Mouse (Mus musculus) limb, embryonic 12.5 days (tissue): ENCODE results near the gene Ctbp1. TPM values are rescaled to one million over a fixed set of nuclear protein-coding genes. Genes with fewer than 3 reads are reported as not detected.

Source experiments
- ATAC-seq: fragments of 200-750 bp; cut with Nextera tagmentation; 2 replicates; pipeline ENCODE4 v1.8.0; 2017; ENCODE audit warnings: low read depth, moderate TSS enrichment; ENCODE audit not compliant: insufficient number of reproducible peaks, insufficient read depth, low FRiP score, low TSS enrichment
- H3K27ac ChIP-seq: fragments of 300-500 bp; sonication (generic); 2 replicates; pipeline ENCODE4 v1.5.1; 2016; ENCODE audit warnings: mild to moderate bottlenecking, moderate library complexity
- H3K27me3 ChIP-seq: fragments of 300-500 bp; sonication (generic); 2 replicates; pipeline ENCODE4 v1.6.1; 2016; ENCODE audit warnings: mild to moderate bottlenecking, moderate library complexity
- H3K36me3 ChIP-seq: fragments of 300-500 bp; sonication (generic); 2 replicates; pipeline ENCODE4 v1.6.1; 2016; ENCODE audit warnings: mild to moderate bottlenecking, moderate library complexity
- H3K4me1 ChIP-seq: fragments of 300-500 bp; sonication (generic); replicated peaks from 2 replicates; pipeline ENCODE4 v1.6.1; 2016
- H3K4me2 ChIP-seq: fragments of 300-500 bp; sonication (generic); 2 replicates; pipeline ENCODE4 v1.6.1; 2016; ENCODE audit warnings: mild to moderate bottlenecking, moderate library complexity
- H3K4me3 ChIP-seq: fragments of 300-500 bp; sonication (generic); replicated peaks from 2 replicates; pipeline ENCODE4 v1.5.1; 2016; ENCODE audit warnings: mild to moderate bottlenecking
- H3K9ac ChIP-seq: fragments of 300-500 bp; sonication (generic); replicated peaks from 2 replicates; pipeline ENCODE4 v1.6.1; 2016; ENCODE audit warnings: mild to moderate bottlenecking, moderate library complexity
- H3K9me3 ChIP-seq: fragments of 300-500 bp; sonication (generic); 2 replicates; pipeline ENCODE4 v1.6.1; 2016; ENCODE audit warnings: mild to moderate bottlenecking, moderate library complexity
- WGBS: fragments of 180-500 bp; shearing (Covaris S2); methylation state at CpG from one replicate; pipeline ENCODE4 v1.1.7; 2016; 5-methylcytosine and 5-hydroxymethylcytosine counted together
- polyA plus RNA-seq: library from polyadenylated mRNA; unstranded; fragments of >200 nt; fragmentation: Nextera tagmentation; extraction: Ambion mirVana; gene quantifications from 2 replicates; pipeline ENCODE4 v1.2.1, GENCODE M21; 2016

Ctbp1 gene
- polyA plus RNA-seq, 1 experiment from 2014 or later: 439 TPM

- Histone ChIP-seq H3K4me2 (peak overlapping the region; percentile 62), H3K27ac (no peak overlapping the region), H3K36me3 (peaks cover 18% of the 10 kb centered on the region; the same call in 1 of the 2 replicates), H3K4me1 (peaks cover 31% of the 10 kb centered on the region), H3K9me3 (no peaks in the 10 kb centered on the region), H3K9ac (no peak overlapping the region), H3K27me3 (no peaks in the 10 kb centered on the region), H3K4me3 (peak overlapping the region; percentile 78)
- no peak for ATAC-seq
- 20% methylated on average over 1 of the region's 1 CpGs for WGBS
Observed at GRCm38 (mm10) chr5:33275754-33276153, 960 bp upstream of the Ctbp1 start.

- H3K9ac ChIP-seq: peak overlapping the region; percentile 93
- WGBS: under 1% methylated on average over 90 of the region's 97 CpGs
- peak; percentile 59 for ATAC-seq
Observed at GRCm38 (mm10) chr5:33274085-33274952, 475 bp downstream of the Ctbp1 start.

GRCm38 (mm10) chr5:33273777-33274084, 1.1 kb downstream of the Ctbp1 start:
- H3K27ac ChIP-seq: peak overlapping the region; percentile 94; the same call in 1 of the 2 replicates
- WGBS: 16% methylated on average over 6 of the region's 6 CpGs

More at GRCm38 (mm10) chr5:33274085-33274952, 475 bp downstream of the Ctbp1 start:
- Histone ChIP-seq H3K36me3 (peaks cover 31% of the 10 kb centered on the region), H3K4me3 (peak overlapping the region; percentile 78), H3K27ac (peak overlapping the region; percentile 94), H3K4me1 (peaks cover 31% of the 10 kb centered on the region), H3K4me2 (peak overlapping the region; percentile 96), H3K27me3 (no peaks in the 10 kb centered on the region), H3K9me3 (no peaks in the 10 kb centered on the region)

GRCm38 (mm10) chr5:33272845-33273776, 1.7 kb downstream of the Ctbp1 start:
- H3K4me1 ChIP-seq: peaks cover 31% of the 10 kb centered on the region
- peak overlapping the region; percentile 78 for H3K4me3 ChIP-seq
- WGBS: 84% methylated on average over 7 of the region's 7 CpGs
- peak overlapping the region; percentile 96 for H3K4me2 ChIP-seq
- H3K9ac ChIP-seq: peak overlapping the region; percentile 93
- ATAC-seq: no peak
- H3K27ac ChIP-seq: no peak overlapping the region
- H3K27me3 ChIP-seq: no peaks in the 10 kb centered on the region
- H3K9me3 ChIP-seq: no peaks in the 10 kb centered on the region
- peaks cover 44% of the 10 kb centered on the region for H3K36me3 ChIP-seq

More at GRCm38 (mm10) chr5:33273777-33274084, 1.1 kb downstream of the Ctbp1 start:
- no peaks in the 10 kb centered on the region for H3K27me3 ChIP-seq
- peaks cover 37% of the 10 kb centered on the region for H3K36me3 ChIP-seq
- no peak for ATAC-seq
- peak overlapping the region; percentile 96 for H3K4me2 ChIP-seq
- no peaks in the 10 kb centered on the region for H3K9me3 ChIP-seq
- H3K9ac ChIP-seq: peak overlapping the region; percentile 93
- H3K4me1 ChIP-seq: peaks cover 31% of the 10 kb centered on the region
- peak overlapping the region; percentile 78 for H3K4me3 ChIP-seq

- peaks cover 31% of the 10 kb centered on the region for H3K4me1 ChIP-seq
- H3K9me3 ChIP-seq: no peaks in the 10 kb centered on the region
- no peak overlapping the region for H3K4me3 ChIP-seq
- no peak overlapping the region for H3K4me2 ChIP-seq
- 88% methylated on average over 7 of the region's 7 CpGs for WGBS
- ATAC-seq: no peak
- H3K36me3 ChIP-seq: peaks cover 53% of the 10 kb centered on the region
- no peaks in the 10 kb centered on the region for H3K27me3 ChIP-seq
- H3K9ac ChIP-seq: peak overlapping the region; percentile 27; the same call in 1 of the 2 replicates
- H3K27ac ChIP-seq: 0 out of 2 replicates have a peak overlapping the region, but pooled peaks have one; percentile 1
Observed at GRCm38 (mm10) chr5:33272146-33272545, 2.6 kb downstream of the Ctbp1 start.

GRCm38 (mm10) chr5:33270568-33270967, 4.2 kb downstream of the Ctbp1 start:
- 14% methylated on average over 5 of the region's 5 CpGs for WGBS
- Histone ChIP-seq H3K4me1 (peaks cover 31% of the 10 kb centered on the region), H3K9ac (no peak overlapping the region), H3K27ac (no peak overlapping the region), H3K27me3 (no peaks in the 10 kb centered on the region), H3K9me3 (no peaks in the 10 kb centered on the region), H3K36me3 (peaks cover 69% of the 10 kb centered on the region), H3K4me3 (no peak overlapping the region), H3K4me2 (no peak overlapping the region)
- no peak for ATAC-seq

- Histone ChIP-seq H3K9ac (no peak overlapping the region), H3K4me1 (no peaks in the 10 kb centered on the region), H3K4me3 (no peak overlapping the region), H3K4me2 (no peak overlapping the region), H3K27ac (no peak overlapping the region), H3K27me3 (no peaks in the 10 kb centered on the region), H3K36me3 (peaks cover 100% of the 10 kb centered on the region), H3K9me3 (no peaks in the 10 kb centered on the region)
- WGBS: 90% methylated on average over 5 of the region's 5 CpGs
- no peak for ATAC-seq
Observed at GRCm38 (mm10) chr5:33254416-33254815, 20.4 kb downstream of the Ctbp1 start.

- WGBS: 85% methylated on average over 12 of the region's 12 CpGs
- no peaks in the 10 kb centered on the region for H3K9me3 ChIP-seq
- no peak overlapping the region for H3K4me3 ChIP-seq
- H3K4me2 ChIP-seq: no peak overlapping the region
- no peak for ATAC-seq
- H3K4me1 ChIP-seq: no peaks in the 10 kb centered on the region
- no peaks in the 10 kb centered on the region for H3K27me3 ChIP-seq
- H3K36me3 ChIP-seq: peaks cover 92% of the 10 kb centered on the region
- H3K27ac ChIP-seq: no peak overlapping the region
- H3K9ac ChIP-seq: no peak overlapping the region
Observed at GRCm38 (mm10) chr5:33248186-33248585, 26.6 kb downstream of the Ctbp1 start.

- no peaks in the 10 kb centered on the region for H3K27me3 ChIP-seq
- H3K27ac ChIP-seq: no peak overlapping the region
- no peak for ATAC-seq
- no peaks in the 10 kb centered on the region for H3K9me3 ChIP-seq
- peaks cover 92% of the 10 kb centered on the region for H3K36me3 ChIP-seq
- no peak overlapping the region for H3K9ac ChIP-seq
- H3K4me1 ChIP-seq: no peaks in the 10 kb centered on the region
- no peak overlapping the region for H3K4me3 ChIP-seq
- 89% methylated on average over 2 of the region's 2 CpGs for WGBS
- no peak overlapping the region for H3K4me2 ChIP-seq
Observed at GRCm38 (mm10) chr5:33247387-33247786, 27.4 kb downstream of the Ctbp1 start.

GRCm38 (mm10) chr5:33245701-33246100, 29.1 kb downstream of the Ctbp1 start:
- H3K27me3 ChIP-seq: no peaks in the 10 kb centered on the region
- H3K4me1 ChIP-seq: no peaks in the 10 kb centered on the region
- no peak overlapping the region for H3K4me2 ChIP-seq
- no peak overlapping the region for H3K27ac ChIP-seq
- no peak overlapping the region for H3K9ac ChIP-seq
- H3K9me3 ChIP-seq: no peaks in the 10 kb centered on the region
- H3K4me3 ChIP-seq: no peak overlapping the region
- ATAC-seq: no peak; the same call in 1 of the 2 replicates
- 81% methylated on average over 3 of the region's 3 CpGs for WGBS
- peaks cover 89% of the 10 kb centered on the region for H3K36me3 ChIP-seq

- no peak overlapping the region for H3K27ac ChIP-seq
- no peak overlapping the region for H3K9ac ChIP-seq
- no peaks in the 10 kb centered on the region for H3K27me3 ChIP-seq
- ATAC-seq: no peak
- no peak overlapping the region for H3K4me3 ChIP-seq
- H3K4me2 ChIP-seq: no peak overlapping the region
- no peaks in the 10 kb centered on the region for H3K4me1 ChIP-seq
- H3K36me3 ChIP-seq: peaks cover 76% of the 10 kb centered on the region
- H3K9me3 ChIP-seq: no peaks in the 10 kb centered on the region
- 63% methylated on average over 5 of the region's 5 CpGs for WGBS
Observed at GRCm38 (mm10) chr5:33244377-33244920, 30.3 kb downstream of the Ctbp1 start.
